Mouse (Mus musculus) CH12.LX (cell line): ENCODE measurements around the gene Zfp445. TPM values are rescaled to one million over a fixed set of nuclear protein-coding genes. Genes with fewer than 3 reads are reported as not detected.
"Not testable (repeated sequence)": the region's sequence is repeated elsewhere in the genome, so short reads cannot be mapped to it uniquely, and the experiment has no call there.

Experiments
- DNase-seq: peaks from one replicate; pipeline ENCODE4 v3.0.0-alpha.2; 2013; ENCODE audit errors: extremely low read depth
- H3K27ac ChIP-seq: 2 replicates; pipeline ENCODE4 v1.5.1; 2012; ENCODE audit warnings: low read depth, mild to moderate bottlenecking, control low read depth, moderate library complexity; ENCODE audit not compliant: insufficient read depth
- H3K27me3 ChIP-seq: replicated peaks from 2 replicates; pipeline ENCODE3; 2012; ENCODE audit warnings: inconsistent platforms
- H3K36me3 ChIP-seq, 2 experiments: replicated peaks in 1 of 2; 2 replicates each; pipeline versions ENCODE3 to v1.6.1; 2012; ENCODE audit warnings: inconsistent platforms in 1 of 2, low read length in 1 of 2, mild to moderate bottlenecking in 1 of 2, mixed read lengths in 1 of 2, moderate library complexity in 1 of 2; ENCODE audit not compliant: control insufficient read depth in 1 of 2, insufficient read depth in 1 of 2
- H3K4me1 ChIP-seq, 2 experiments: 2 replicates each; pipeline ENCODE4 v1.6.1; 2012; ENCODE audit warnings: inconsistent platforms in 1 of 2, moderate library complexity in 1 of 2; ENCODE audit not compliant: insufficient read depth in 2 of 2, control insufficient read depth in 1 of 2
- H3K4me2 ChIP-seq: 2 replicates; pipeline ENCODE4 v1.6.1; 2012; ENCODE audit warnings: low read depth, mild to moderate bottlenecking, control low read depth; ENCODE audit not compliant: poor library complexity, insufficient read depth, severe bottlenecking
- H3K4me3 ChIP-seq, 3 experiments: fragments of 150-350 bp in 1 of 3; sonication (generic) in 1 of 3; replicated peaks in 1 of 3; 2 replicates each; pipeline versions ENCODE3 to v1.5.1; 2011 to 2012; ENCODE audit warnings: low read depth in 2 of 3, low read length in 2 of 3, mild to moderate bottlenecking in 2 of 3, moderate library complexity in 2 of 3, control low read depth in 1 of 3, improper control_type of control experiment in 1 of 3, inconsistent platforms in 1 of 3, mixed read lengths in 1 of 3; ENCODE audit not compliant: poor library complexity in 1 of 3
- H3K79me2 ChIP-seq: replicated peaks from 2 replicates; pipeline ENCODE4 v1.6.1; 2012; ENCODE audit warnings: mild to moderate bottlenecking, moderate library complexity; ENCODE audit not compliant: control insufficient read depth, poor library complexity, insufficient read depth, severe bottlenecking; ENCODE audit errors: extremely low read depth
- H3K9ac ChIP-seq: 2 replicates; pipeline ENCODE4 v1.6.1; 2012; ENCODE audit warnings: low read depth, mild to moderate bottlenecking, control low read depth, moderate library complexity; ENCODE audit not compliant: insufficient read depth
- H3K9me3 ChIP-seq: replicated peaks from 2 replicates; pipeline ENCODE3; 2012; ENCODE audit warnings: low read length, inconsistent platforms, mixed read lengths
- CHD1 ChIP-seq: IDR thresholded peaks from 2 replicates; pipeline ENCODE4 v1.6.1; 2012; ENCODE audit warnings: low read depth, low read length, improper control_type of control experiment, inconsistent platforms
- EP300 ChIP-seq: IDR thresholded peaks from 2 replicates; pipeline ENCODE4 v1.6.1; 2011; ENCODE audit warnings: low read length, improper control_type of control experiment
- MEF2A ChIP-seq: IDR thresholded peaks from 2 replicates; pipeline ENCODE4 v1.6.1; 2014; ENCODE audit warnings: low read depth, mild to moderate bottlenecking, inconsistent platforms, low read length, improper control_type of control experiment, borderline replicate concordance
- NELFE ChIP-seq: IDR thresholded peaks from 2 replicates; pipeline ENCODE4 v1.6.1; 2011; ENCODE audit warnings: low read depth, low read length, improper control_type of control experiment
- POLR2AphosphoS2 ChIP-seq: IDR thresholded peaks from 2 replicates; pipeline ENCODE4 v1.6.1; 2011; ENCODE audit warnings: low read depth, low read length, improper control_type of control experiment
- SIN3A ChIP-seq: IDR thresholded peaks from 2 replicates; pipeline ENCODE4 v1.6.1; 2012; ENCODE audit warnings: low read length, improper control_type of control experiment, inconsistent platforms
- UBTF ChIP-seq: IDR thresholded peaks from 2 replicates; pipeline ENCODE4 v1.6.1; 2012; ENCODE audit warnings: low read depth, mild to moderate bottlenecking, inconsistent platforms, low read length, improper control_type of control experiment, moderate library complexity
- ZKSCAN1 ChIP-seq: IDR thresholded peaks from 2 replicates; pipeline ENCODE4 v1.6.1; 2012; ENCODE audit warnings: low read depth, inconsistent platforms, low read length, improper control_type of control experiment, borderline replicate concordance
- ZNF384 ChIP-seq: IDR thresholded peaks from 2 replicates; pipeline ENCODE4 v1.6.1; 2012; ENCODE audit warnings: low read depth, low read length, improper control_type of control experiment, inconsistent platforms
- dilution Hi-C: fragments of 300-500 bp; cut with MboI; formaldehyde crosslinking; loops from 2 replicates; pipeline ENCODE4 v1.14.3; 2020; ENCODE audit warnings: low sequenced_read_pairs; ENCODE audit not compliant: extremely low pct_unique_long_range_greater_than_20kb, extremely low pct_ligation_motif_present
- in situ Hi-C: fragments of 300-500 bp; cut with MboI; formaldehyde crosslinking; loops from 3 replicates; pipeline ENCODE4 v1.14.3; 2019; ENCODE audit warnings: low sequenced_read_pairs, low pct_ligation_motif_present, low pct_unique_long_range_greater_than_20kb, mixed read lengths
- polyA plus RNA-seq: library from polyadenylated mRNA; unstranded; fragments of >175 nt; gene quantifications from 2 replicates; pipeline ENCODE4 v1.2.1, GENCODE M21; 2012; ENCODE audit warnings: low read depth; ENCODE audit not compliant: insufficient read length
- total RNA-seq, 2 experiments: library from RNA; depleted of rRNA; stranded (reverse); fragments of 300-350 nt in 1 of 2; fragments of >200 nt in 1 of 2; gene quantifications; 2 replicates each; pipeline ENCODE4 v1.2.3; 2012 to 2014

Zfp445 gene
- total and polyA plus RNA-seq, 3 experiments, result 43.7 to 55.5 (median 53.8) TPM

DNA sequence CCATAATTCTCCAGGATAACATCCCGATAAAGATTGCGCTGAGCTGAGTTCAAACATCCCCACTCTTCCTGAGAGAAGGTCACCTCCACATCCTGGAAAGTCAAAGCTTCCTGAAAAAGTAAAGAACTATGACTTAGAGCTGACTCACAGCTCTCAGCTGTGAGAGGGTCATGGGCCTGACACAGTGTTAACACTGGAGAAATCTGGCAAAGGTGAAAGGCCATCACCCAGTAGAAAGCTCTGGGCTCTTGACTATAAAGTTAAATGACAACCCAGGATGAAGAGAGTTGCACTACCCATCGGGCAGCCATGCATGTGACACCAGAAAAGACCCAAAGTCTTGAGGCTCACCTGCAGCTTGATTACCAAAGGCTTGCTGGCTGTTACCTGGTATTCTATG lies 9.1 kb downstream of the Zfp445 start:
- H3K4me1 ChIP-seq, result no peaks in the 10 kb centered on the region
- H3K4me2 ChIP-seq, result no peak overlapping the region
- H3K27ac ChIP-seq, result no peak overlapping the region
- peaks cover 6% of the 10 kb centered on the region for H3K79me2 ChIP-seq
- H3K27me3 ChIP-seq, result no peaks in the 10 kb centered on the region
- peaks cover 55% of the 10 kb centered on the region for H3K9me3 ChIP-seq
- dilution Hi-C loops, result no loop called here
- in situ Hi-C loops, result no loop called here
- no peak for TF ChIP-seq NELFE
- no peak for DNase-seq
- H3K9ac ChIP-seq, result no peak overlapping the region
- no peak overlapping the region for H3K4me3 ChIP-seq
- peaks cover 81 to 92% of the 10 kb centered on the region in 2 experiments for H3K36me3 ChIP-seq

DNA sequence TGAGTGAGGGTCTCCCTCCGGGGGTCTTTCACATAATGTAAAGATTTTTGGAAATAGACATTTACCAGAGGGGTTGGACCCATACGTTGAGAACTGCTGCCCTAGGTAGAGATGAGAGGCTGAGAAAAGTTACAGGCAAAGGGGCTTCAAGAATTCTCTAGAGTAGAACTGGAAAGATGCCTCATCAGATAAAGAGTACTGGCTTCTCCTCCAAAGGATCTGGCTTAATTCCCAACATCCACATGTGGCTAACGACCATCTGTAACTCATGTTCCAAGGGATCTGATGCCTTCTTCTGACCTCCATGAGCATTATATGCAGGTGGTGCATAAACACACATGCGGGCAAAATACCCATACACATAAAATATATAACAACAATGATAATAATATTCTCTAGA lies 10.2 kb downstream of the Zfp445 start:
- in situ Hi-C loops, result no loop called here
- Histone ChIP-seq H3K27me3 (no peaks in the 10 kb centered on the region), H3K9me3 (peaks cover 44% of the 10 kb centered on the region), H3K27ac (no peak overlapping the region), H3K79me2 (0 out of 2 replicates have a peak, but pooled peaks cover 4% of the 10 kb centered on the region), H3K36me3 (peaks cover 73 to 92% of the 10 kb centered on the region in 2 experiments), H3K4me3 (no peak overlapping the region), H3K4me2 (no peak overlapping the region), H3K4me1 (no peaks in the 10 kb centered on the region), H3K9ac (no peak overlapping the region)
- no peak for TF ChIP-seq UBTF
- no peak for TF ChIP-seq EP300
- TF ChIP-seq MEF2A, result no peak
- TF ChIP-seq ZNF384, result no peak
- no peak for TF ChIP-seq ZKSCAN1
- TF ChIP-seq POLR2AphosphoS2, result no peak
- TF ChIP-seq CHD1, result no peak
- TF ChIP-seq SIN3A, result no peak
- no peak for DNase-seq
- dilution Hi-C loops, result no loop called here

DNA sequence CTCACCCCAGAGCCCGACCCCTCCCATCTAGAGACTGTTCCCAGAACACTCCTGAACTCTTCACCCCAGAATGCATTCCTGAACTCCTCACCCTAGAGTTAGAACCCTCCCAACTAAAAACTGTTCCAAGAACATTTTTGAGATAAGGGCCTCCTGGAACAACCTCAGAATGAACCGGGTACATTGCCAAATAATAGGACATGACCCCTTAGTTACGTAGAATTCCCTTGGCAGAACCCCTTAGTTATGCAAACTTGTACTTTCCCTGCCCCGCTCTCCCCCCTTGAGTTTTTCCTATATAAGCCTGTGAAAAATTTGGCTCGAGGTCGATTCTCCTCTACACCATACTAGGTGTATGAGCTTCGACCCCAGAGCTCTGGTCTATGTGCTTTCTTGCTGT lies 10.7 kb downstream of the Zfp445 start:
- H3K9ac ChIP-seq, DNase-seq, H3K27me3 ChIP-seq, H3K79me2 ChIP-seq, in situ Hi-C loops, H3K27ac ChIP-seq, dilution Hi-C loops, H3K4me3 ChIP-seq, H3K4me1 ChIP-seq, H3K4me2 ChIP-seq: not testable (repeated sequence)
- H3K36me3 ChIP-seq, result peaks cover 69 to 92% of the 10 kb centered on the region in 2 experiments
- peaks cover 39% of the 10 kb centered on the region for H3K9me3 ChIP-seq
